Mouse (Mus musculus) neural tube, embryonic 11.5 days (tissue): ENCODE measurements around the gene Iqgap2. TPM values are rescaled to one million over a fixed set of nuclear protein-coding genes. Genes with fewer than 3 reads are reported as not detected.

Experiments
- ATAC-seq: fragments of 200-750 bp; cut with Nextera tagmentation; 2 replicates; pipeline ENCODE4 v1.8.0; 2017; ENCODE audit warnings: moderate number of reproducible peaks, mild to moderate bottlenecking, moderate TSS enrichment, moderate library complexity; ENCODE audit not compliant: insufficient read depth, low FRiP score, low TSS enrichment
- DNase-seq: peaks from one replicate; pipeline ENCODE4 v3.0.0-alpha.2; 2015; ENCODE audit warnings: low spot score
- H3K27ac ChIP-seq: fragments of 300-500 bp; sonication (generic); 2 replicates; pipeline ENCODE4 v1.5.1; 2014; ENCODE audit warnings: low read depth, mild to moderate bottlenecking, low read length
- H3K27me3 ChIP-seq: fragments of 300-500 bp; sonication (generic); 2 replicates; pipeline ENCODE4 v1.6.1; 2014; ENCODE audit warnings: mild to moderate bottlenecking, low read length, mixed read lengths; ENCODE audit not compliant: control insufficient read depth, insufficient read depth
- H3K36me3 ChIP-seq: fragments of 300-500 bp; sonication (generic); 2 replicates; pipeline ENCODE4 v1.6.1; 2014; ENCODE audit warnings: mild to moderate bottlenecking, low read length, moderate library complexity, mixed read lengths; ENCODE audit not compliant: control insufficient read depth, insufficient read depth
- H3K4me1 ChIP-seq: fragments of 300-500 bp; sonication (generic); 2 replicates; pipeline ENCODE4 v1.6.1; 2014; ENCODE audit warnings: low read length, mixed read lengths; ENCODE audit not compliant: control insufficient read depth, insufficient read depth
- H3K4me2 ChIP-seq: fragments of 300-500 bp; sonication (generic); 2 replicates; pipeline ENCODE4 v1.6.1; 2014; ENCODE audit warnings: low read depth, mild to moderate bottlenecking, moderate library complexity
- H3K4me3 ChIP-seq: fragments of 300-500 bp; sonication (generic); 2 replicates; pipeline ENCODE4 v1.5.1; 2014; ENCODE audit warnings: low read depth, low read length
- H3K9ac ChIP-seq: fragments of 300-500 bp; sonication (generic); 2 replicates; pipeline ENCODE4 v1.6.1; 2014; ENCODE audit warnings: mild to moderate bottlenecking, low read length
- H3K9me3 ChIP-seq: fragments of 300-500 bp; sonication (generic); 2 replicates; pipeline ENCODE4 v1.6.1; 2016; ENCODE audit warnings: low read length; ENCODE audit not compliant: control insufficient read depth
- WGBS: fragments of 180-500 bp; shearing (Covaris S2); extraction: QIAGEN DNeasy Blood & Tissue Kit; methylation state at CpG from one replicate; pipeline ENCODE4 v1.1.7; 2014; 5-methylcytosine and 5-hydroxymethylcytosine counted together
- polyA plus RNA-seq: library from polyadenylated mRNA; unstranded; fragments of >200 nt; fragmentation: Nextera tagmentation; extraction: Ambion mirVana; gene quantifications from 2 replicates; pipeline ENCODE4 v1.2.1, GENCODE M21; 2014

Iqgap2 gene
- polyA plus RNA-seq, 1 experiment from 2014 or later = 15.3 TPM

DNA sequence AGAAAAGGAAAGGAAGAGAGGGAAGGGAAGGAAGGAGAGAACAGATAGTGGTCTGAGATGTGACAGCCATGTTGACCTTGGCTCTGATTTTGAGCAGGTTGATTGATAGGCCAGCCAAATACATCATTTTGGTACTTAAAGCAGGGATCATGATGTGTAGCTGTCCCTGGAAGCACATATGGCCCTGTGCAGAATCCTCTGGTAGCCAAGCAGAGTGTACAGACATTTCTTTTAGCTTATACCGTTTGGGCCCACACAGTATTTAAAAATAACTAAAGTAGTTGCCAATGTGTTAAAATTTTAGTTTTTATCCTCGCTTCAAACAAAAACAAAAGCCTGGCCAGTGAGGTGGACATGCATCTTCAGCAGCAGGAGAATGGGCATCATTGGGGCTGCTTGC is 17.5 kb upstream of the Iqgap2 start:
- H3K36me3 ChIP-seq = no peaks in the 10 kb centered on the region
- H3K4me1 ChIP-seq = no peaks in the 10 kb centered on the region
- no peak for ATAC-seq
- no peak overlapping the region for H3K9ac ChIP-seq
- H3K27ac ChIP-seq = no peak overlapping the region
- no peak overlapping the region for H3K4me2 ChIP-seq
- WGBS = 81% methylated on average over 2 of the region's 2 CpGs
- no peaks in the 10 kb centered on the region for H3K9me3 ChIP-seq
- no peak for DNase-seq
- no peaks in the 10 kb centered on the region for H3K27me3 ChIP-seq
- H3K4me3 ChIP-seq = no peak overlapping the region

DNA sequence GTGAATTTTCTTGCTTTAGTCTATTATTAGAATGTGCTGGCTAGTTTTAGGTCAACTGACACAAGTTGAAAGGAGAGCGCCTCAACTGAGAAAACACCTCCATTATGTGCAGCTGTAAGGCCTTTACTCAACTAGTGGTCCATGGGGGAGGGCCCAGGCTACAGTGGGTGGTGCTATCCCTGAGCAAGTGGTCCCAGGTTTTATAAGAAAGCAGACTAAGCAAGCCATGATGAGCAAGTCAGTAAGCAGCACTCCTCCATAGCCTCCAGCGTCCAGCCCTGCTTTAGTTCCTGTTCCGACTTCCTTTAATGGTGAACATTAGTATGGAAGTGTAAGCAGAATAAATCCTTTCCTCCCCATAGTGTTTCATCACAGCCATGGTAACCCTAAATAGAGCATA is 11.0 kb upstream of the Iqgap2 start:
- Histone ChIP-seq H3K27me3 (no peaks in the 10 kb centered on the region), H3K4me2 (no peak overlapping the region), H3K9ac (no peak overlapping the region), H3K9me3 (no peaks in the 10 kb centered on the region), H3K36me3 (no peaks in the 10 kb centered on the region), H3K27ac (no peak overlapping the region), H3K4me1 (no peaks in the 10 kb centered on the region), H3K4me3 (no peak overlapping the region)
- 100% methylated on average over 3 of the region's 3 CpGs for WGBS
- ATAC-seq (no peak), DNase-seq (no peak)

DNA sequence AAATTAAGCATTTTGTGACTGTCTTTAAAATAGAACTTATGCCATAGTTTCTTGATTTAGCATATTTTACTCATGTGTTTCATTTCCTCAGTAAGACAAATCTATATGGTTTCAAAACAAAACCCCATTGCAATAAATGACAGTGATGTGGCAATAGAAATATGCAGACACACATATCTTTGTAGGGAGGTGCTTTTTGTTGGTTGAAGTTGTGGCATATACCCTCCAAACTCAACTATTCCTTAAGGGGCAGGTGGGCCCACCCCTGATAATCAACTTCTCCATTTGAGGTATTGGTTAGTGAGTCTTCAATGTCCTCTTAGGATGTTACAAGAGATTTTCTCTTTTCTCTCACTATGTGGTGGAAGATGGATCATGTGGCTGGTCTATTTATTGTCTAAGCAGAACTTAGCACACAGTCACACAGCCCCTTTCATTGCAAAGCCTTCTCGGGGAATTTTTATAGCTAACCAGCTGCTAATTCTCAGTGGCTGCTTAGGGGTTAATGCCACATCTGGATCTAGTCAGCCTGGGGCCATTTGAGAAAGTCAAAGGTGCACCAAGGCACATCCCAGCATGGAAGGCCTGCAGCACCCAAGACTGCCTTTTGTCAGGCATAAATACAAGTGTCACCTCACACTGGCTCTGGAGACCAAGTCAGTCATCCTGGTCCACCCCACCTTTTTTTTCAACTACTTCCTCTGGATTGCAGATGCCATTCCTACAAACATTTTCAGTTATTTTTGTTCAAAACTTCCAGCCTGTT is 8.3 kb upstream of the Iqgap2 start:
- no peak overlapping the region for H3K9ac ChIP-seq
- H3K27me3 ChIP-seq = no peaks in the 10 kb centered on the region
- ATAC-seq (no peak), DNase-seq (no peak)
- no peak overlapping the region for H3K4me3 ChIP-seq
- H3K4me2 ChIP-seq = no peak overlapping the region
- H3K9me3 ChIP-seq = no peaks in the 10 kb centered on the region
- WGBS = 48% methylated on average over 1 of the region's 1 CpGs
- H3K27ac ChIP-seq = no peak overlapping the region
- no peaks in the 10 kb centered on the region for H3K36me3 ChIP-seq
- H3K4me1 ChIP-seq = no peaks in the 10 kb centered on the region

DNA sequence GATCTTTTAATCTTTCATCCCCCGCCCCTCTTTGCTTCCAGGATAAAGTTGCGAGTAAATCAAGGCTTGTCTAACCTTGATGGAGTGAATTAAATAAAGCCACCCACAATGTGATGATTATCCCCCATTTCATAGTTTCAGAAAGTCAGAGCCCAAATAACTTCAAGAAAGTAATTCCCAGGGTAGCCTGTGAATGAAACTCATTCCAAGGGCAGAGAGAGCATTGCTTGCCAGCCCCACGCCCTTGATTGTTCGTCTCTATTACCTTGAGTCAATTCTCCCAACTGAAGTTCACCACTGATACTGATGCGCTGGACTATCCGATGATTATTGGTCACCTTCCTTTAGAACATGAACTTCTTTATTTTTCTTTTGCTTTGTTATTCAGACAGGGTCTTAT is 4.8 kb upstream of the Iqgap2 start:
- ATAC-seq (no peak), DNase-seq (no peak)
- Histone ChIP-seq H3K27me3 (no peaks in the 10 kb centered on the region), H3K4me2 (no peak overlapping the region), H3K4me3 (no peak overlapping the region), H3K9ac (no peak overlapping the region), H3K27ac (no peak overlapping the region), H3K9me3 (no peaks in the 10 kb centered on the region), H3K4me1 (no peaks in the 10 kb centered on the region), H3K36me3 (no peaks in the 10 kb centered on the region)
- WGBS = 92% methylated on average over 6 of the region's 6 CpGs

DNA sequence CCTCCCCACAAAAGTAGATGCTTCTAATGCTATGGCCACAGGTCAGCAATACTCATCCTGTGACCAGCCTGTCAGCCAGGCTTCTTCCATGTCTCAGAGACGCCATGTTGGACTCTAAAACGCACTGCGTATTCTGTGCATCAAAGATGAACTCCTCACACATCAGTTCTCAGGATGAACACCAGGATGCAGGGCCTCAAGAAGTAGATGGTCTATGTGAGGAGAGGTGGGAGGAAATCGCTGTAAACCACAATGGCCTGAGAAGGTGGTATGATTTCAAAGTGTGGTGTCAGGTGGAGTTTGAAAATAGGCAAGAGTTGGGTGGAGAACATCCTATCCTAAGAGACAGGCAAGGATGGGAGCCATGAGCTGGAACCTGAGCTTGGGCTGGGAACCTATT is 1.4 kb upstream of the Iqgap2 start:
- Histone ChIP-seq H3K4me1 (peaks cover 5% of the 10 kb centered on the region; the same call in 1 of the 2 replicates), H3K9me3 (no peaks in the 10 kb centered on the region), H3K27me3 (no peaks in the 10 kb centered on the region), H3K4me2 (no peak overlapping the region), H3K27ac (no peak overlapping the region), H3K36me3 (no peaks in the 10 kb centered on the region), H3K9ac (no peak overlapping the region), H3K4me3 (no peak overlapping the region)
- ATAC-seq = no peak
- WGBS = 96% methylated on average over 4 of the region's 4 CpGs
- DNase-seq = no peak

DNA sequence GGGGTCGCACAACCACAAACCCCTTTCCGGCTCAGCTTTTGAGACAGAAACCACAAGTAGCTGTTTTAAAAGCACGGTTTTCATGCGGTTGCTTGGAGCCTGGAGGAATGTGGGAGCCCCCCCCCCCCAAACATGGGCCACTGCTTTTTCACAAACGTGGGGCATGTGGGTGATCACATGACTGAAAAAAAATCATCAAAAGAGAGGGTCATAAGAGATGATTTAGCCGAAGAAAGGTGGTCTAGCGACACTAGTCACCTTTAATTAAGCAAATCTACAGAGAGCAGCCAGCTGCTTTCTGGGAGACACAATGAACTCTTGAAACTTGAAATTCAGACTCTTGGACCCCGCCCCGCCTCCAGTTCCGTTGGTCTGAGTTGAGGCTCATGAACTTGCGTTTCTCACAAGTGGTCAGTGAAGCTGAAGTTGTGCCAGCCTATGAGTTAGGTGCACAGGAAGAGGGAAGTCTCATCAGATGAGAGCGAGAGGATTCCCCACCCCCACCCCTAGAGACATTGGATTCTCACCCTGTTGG is 956 bp upstream of the Iqgap2 start:
- Histone ChIP-seq H3K27me3 (no peaks in the 10 kb centered on the region), H3K4me2 (peak overlapping the region; percentile 98), H3K9ac (peak overlapping the region; percentile 62), H3K4me3 (peak overlapping the region; percentile 76), H3K9me3 (no peaks in the 10 kb centered on the region), H3K36me3 (no peaks in the 10 kb centered on the region), H3K27ac (no peak overlapping the region), H3K4me1 (peaks cover 5% of the 10 kb centered on the region; the same call in 1 of the 2 replicates)
- ATAC-seq (peak; percentile 5; the same call in 1 of the 2 replicates), DNase-seq (no peak)
- 27% methylated on average over 12 of the region's 12 CpGs for WGBS

DNA sequence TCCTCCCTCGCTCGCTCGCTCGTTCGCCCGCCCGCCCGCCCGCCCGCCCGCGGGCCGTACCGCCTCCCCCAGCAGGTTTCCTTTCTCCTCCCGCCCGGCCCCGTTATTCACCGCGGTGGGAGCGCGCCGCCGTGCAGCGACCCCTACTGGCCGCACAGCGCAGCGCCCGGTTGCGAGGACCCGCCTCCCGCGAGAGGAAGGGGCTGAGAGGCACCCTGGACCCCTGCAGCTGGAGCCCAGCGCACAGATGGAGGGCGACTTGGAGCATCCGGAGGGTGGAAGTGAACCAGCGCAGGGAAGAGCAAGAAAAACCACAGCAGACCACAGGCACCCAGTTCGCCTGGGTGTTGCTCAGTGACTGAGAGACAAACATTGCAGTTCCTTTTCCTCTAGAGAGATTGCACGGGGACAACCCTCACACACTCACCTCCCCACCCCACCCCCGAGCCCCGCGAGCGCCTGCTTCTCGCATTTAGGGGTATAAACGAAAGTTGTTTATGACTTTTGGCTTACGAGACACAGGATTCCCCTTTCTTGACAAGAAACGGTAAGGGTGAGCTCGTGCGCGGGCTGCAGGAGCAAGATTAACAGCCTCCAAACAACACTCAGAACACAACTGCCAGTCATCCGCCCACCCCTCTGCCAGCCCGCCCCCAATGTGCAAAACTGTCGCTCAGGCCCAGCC is 346 bp upstream of the Iqgap2 start:
- Histone ChIP-seq H3K27ac (no peak overlapping the region), H3K9ac (peak overlapping the region; percentile 68), H3K9me3 (no peaks in the 10 kb centered on the region), H3K4me2 (peak overlapping the region; percentile 98), H3K27me3 (no peaks in the 10 kb centered on the region), H3K4me3 (peak overlapping the region; percentile 76), H3K4me1 (peaks cover 5% of the 10 kb centered on the region; the same call in 1 of the 2 replicates), H3K36me3 (no peaks in the 10 kb centered on the region)
- under 1% methylated on average over 38 of the region's 52 CpGs for WGBS
- ATAC-seq (peak; percentile 80), DNase-seq (peak; percentile 91)

DNA sequence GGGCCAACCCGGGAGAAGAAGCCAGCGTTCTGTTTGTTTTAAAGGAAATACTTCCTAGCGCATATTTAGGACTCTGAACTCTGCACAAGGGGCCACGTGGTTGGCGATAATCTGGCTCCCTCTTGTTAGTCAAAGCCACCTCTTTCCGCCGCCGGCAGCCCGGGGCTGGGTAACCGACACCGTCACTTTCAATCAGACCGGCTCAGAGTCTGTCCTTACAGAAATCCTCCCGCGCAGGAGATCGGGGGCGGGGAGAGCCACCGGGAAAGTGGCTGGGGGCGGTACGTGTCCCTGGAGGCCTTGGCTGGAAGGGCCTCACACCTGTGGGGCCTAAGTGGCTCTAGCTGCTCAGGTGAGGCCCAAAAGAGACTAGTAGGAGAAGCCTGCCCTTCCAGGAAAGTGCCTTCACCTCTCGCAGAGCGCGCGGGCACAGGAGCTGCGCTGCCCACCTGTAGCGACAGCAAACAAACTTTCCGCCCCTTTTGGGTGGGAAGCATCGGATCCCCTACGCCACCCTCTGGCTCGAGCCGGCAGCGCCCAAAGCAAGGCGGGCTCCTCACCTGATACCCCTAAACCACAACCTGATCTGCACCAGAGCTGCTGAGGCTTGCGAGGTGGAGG is 761 bp downstream of the Iqgap2 start:
- H3K27me3 ChIP-seq = no peaks in the 10 kb centered on the region
- peak overlapping the region; percentile 98 for H3K4me2 ChIP-seq
- peak overlapping the region; percentile 76 for H3K4me3 ChIP-seq
- H3K9me3 ChIP-seq = no peaks in the 10 kb centered on the region
- DNase-seq (peak; percentile 54), ATAC-seq (peak; percentile 70)
- H3K36me3 ChIP-seq = no peaks in the 10 kb centered on the region
- H3K9ac ChIP-seq = peak overlapping the region; percentile 68
- H3K27ac ChIP-seq = no peak overlapping the region
- under 1% methylated on average over 33 of the region's 33 CpGs for WGBS
- peaks cover 5% of the 10 kb centered on the region; the same call in 1 of the 2 replicates for H3K4me1 ChIP-seq
